Mouse (Mus musculus) intestine, embryonic 14.5 days (tissue): ENCODE results near the gene Rep15. TPM values are rescaled to one million over a fixed set of nuclear protein-coding genes. Genes with fewer than 3 reads are reported as not detected.

ENCODE experiments used
- ATAC-seq: fragments of 200-750 bp; cut with Nextera tagmentation; replicated peaks from 2 replicates; pipeline ENCODE4 v1.8.0; 2017; ENCODE audit warnings: low read depth, moderate number of reproducible peaks, moderate TSS enrichment, moderate library complexity; ENCODE audit not compliant: low FRiP score, low TSS enrichment
- DNase-seq: peaks from one replicate; pipeline ENCODE4 v3.0.0-alpha.2; 2018; ENCODE audit warnings: low spot score
- H3K27ac ChIP-seq: fragments of 300-500 bp; sonication (generic); 2 replicates; pipeline ENCODE4 v1.5.1; 2014; ENCODE audit warnings: low read depth, mild to moderate bottlenecking, control low read depth
- H3K27me3 ChIP-seq: fragments of 300-500 bp; sonication (generic); replicated peaks from 2 replicates; pipeline ENCODE4 v1.6.1; 2014; ENCODE audit warnings: low read length, control low read depth; ENCODE audit not compliant: control insufficient read depth, insufficient read depth
- H3K36me3 ChIP-seq: fragments of 300-500 bp; sonication (generic); 2 replicates; pipeline ENCODE4 v1.6.1; 2014; ENCODE audit warnings: low read length, control low read depth; ENCODE audit not compliant: control insufficient read depth, insufficient read depth
- H3K4me1 ChIP-seq: fragments of 300-500 bp; sonication (generic); replicated peaks from 2 replicates; pipeline ENCODE4 v1.6.1; 2014; ENCODE audit warnings: low read length, control low read depth, mixed read lengths; ENCODE audit not compliant: control insufficient read depth, insufficient read depth
- H3K4me2 ChIP-seq: fragments of 300-500 bp; sonication (generic); 2 replicates; pipeline ENCODE4 v1.6.1; 2014; ENCODE audit warnings: low read length
- H3K4me3 ChIP-seq: fragments of 300-500 bp; sonication (generic); 2 replicates; pipeline ENCODE4 v1.5.1; 2014; ENCODE audit warnings: low read depth, low read length, control low read depth, mixed read lengths
- H3K9ac ChIP-seq: fragments of 300-500 bp; sonication (generic); 2 replicates; pipeline ENCODE4 v1.6.1; 2014; ENCODE audit warnings: mild to moderate bottlenecking, low read length
- H3K9me3 ChIP-seq: fragments of 300-500 bp; sonication (generic); 2 replicates; pipeline ENCODE4 v1.6.1; 2016; ENCODE audit warnings: low read length, control low read depth; ENCODE audit not compliant: control insufficient read depth
- WGBS: fragments of 180-500 bp; shearing (Covaris S2); extraction: QIAGEN DNeasy Blood & Tissue Kit; methylation state at CpG from one replicate; pipeline ENCODE4 v1.1.7; 2014; 5-methylcytosine and 5-hydroxymethylcytosine counted together
- polyA plus RNA-seq: library from polyadenylated mRNA; unstranded; fragments of >200 nt; fragmentation: Nextera tagmentation; extraction: Ambion mirVana; gene quantifications from 2 replicates; pipeline ENCODE4 v1.2.1, GENCODE M21; 2014

Gene Rep15
- polyA plus RNA-seq, 1 experiment from 2014 or later: 2.5 TPM

GRCm38 (mm10) chr6:147022375-147023132, 9.8 kb upstream of the Rep15 start:
- Histone ChIP-seq H3K9me3 (no peaks in the 10 kb centered on the region), H3K4me3 (no peak overlapping the region), H3K4me2 (no peak overlapping the region), H3K9ac (no peak overlapping the region), H3K27ac (no peak overlapping the region), H3K27me3 (no peaks in the 10 kb centered on the region), H3K36me3 (peaks cover 75% of the 10 kb centered on the region), H3K4me1 (no peaks in the 10 kb centered on the region)
- peak; percentile 36 for DNase-seq
- no peak for ATAC-seq
- 89% methylated on average over 16 of the region's 16 CpGs for WGBS

GRCm38 (mm10) chr6:147023133-147023395, 9.3 kb upstream of the Rep15 start:
- Histone ChIP-seq H3K27ac (no peak overlapping the region), H3K9ac (no peak overlapping the region), H3K27me3 (no peaks in the 10 kb centered on the region), H3K36me3 (peaks cover 78% of the 10 kb centered on the region), H3K4me3 (no peak overlapping the region), H3K9me3 (no peaks in the 10 kb centered on the region), H3K4me2 (no peak overlapping the region), H3K4me1 (no peaks in the 10 kb centered on the region)
- ATAC-seq: no peak
- DNase-seq: peak; percentile 25
- 94% methylated on average over 2 of the region's 2 CpGs for WGBS

GRCm38 (mm10) chr6:147023568-147023967, 8.8 kb upstream of the Rep15 start:
- no peaks in the 10 kb centered on the region for H3K4me1 ChIP-seq
- peak; percentile 12 for DNase-seq
- H3K4me2 ChIP-seq: no peak overlapping the region
- H3K9ac ChIP-seq: no peak overlapping the region
- H3K27me3 ChIP-seq: no peaks in the 10 kb centered on the region
- H3K9me3 ChIP-seq: no peaks in the 10 kb centered on the region
- no peak overlapping the region for H3K4me3 ChIP-seq
- peaks cover 82% of the 10 kb centered on the region for H3K36me3 ChIP-seq
- no peak overlapping the region for H3K27ac ChIP-seq
- ATAC-seq: no peak

- Histone ChIP-seq H3K27ac (no peak overlapping the region), H3K36me3 (peaks cover 85% of the 10 kb centered on the region)
- ATAC-seq: no peak
Observed at GRCm38 (mm10) chr6:147024761-147025160, 7.6 kb upstream of the Rep15 start.

GRCm38 (mm10) chr6:147028396-147028795, 4.0 kb upstream of the Rep15 start:
- H3K4me1 ChIP-seq: no peaks in the 10 kb centered on the region
- DNase-seq: no peak
- H3K36me3 ChIP-seq: peaks cover 67% of the 10 kb centered on the region
- H3K27me3 ChIP-seq: no peaks in the 10 kb centered on the region
- 81% methylated on average over 2 of the region's 2 CpGs for WGBS
- H3K9ac ChIP-seq: no peak overlapping the region
- no peak overlapping the region for H3K4me3 ChIP-seq
- no peak for ATAC-seq
- no peaks in the 10 kb centered on the region for H3K9me3 ChIP-seq
- no peak overlapping the region for H3K27ac ChIP-seq
- H3K4me2 ChIP-seq: no peak overlapping the region

More at GRCm38 (mm10) chr6:147024761-147025160, 7.6 kb upstream of the Rep15 start:
- no peaks in the 10 kb centered on the region for H3K27me3 ChIP-seq
- 69% methylated on average over 3 of the region's 3 CpGs for WGBS
- H3K4me1 ChIP-seq: no peaks in the 10 kb centered on the region
- H3K9ac ChIP-seq: no peak overlapping the region
- no peak overlapping the region for H3K4me2 ChIP-seq
- DNase-seq: peak; percentile 23
- H3K4me3 ChIP-seq: no peak overlapping the region
- H3K9me3 ChIP-seq: no peaks in the 10 kb centered on the region

- no peaks in the 10 kb centered on the region for H3K4me1 ChIP-seq
- H3K9me3 ChIP-seq: no peaks in the 10 kb centered on the region
- ATAC-seq (no peak), DNase-seq (no peak)
- 89% methylated on average over 9 of the region's 9 CpGs for WGBS
- peaks cover 63% of the 10 kb centered on the region for H3K36me3 ChIP-seq
- H3K27me3 ChIP-seq: no peaks in the 10 kb centered on the region
- H3K9ac ChIP-seq: no peak overlapping the region
- no peak overlapping the region for H3K4me2 ChIP-seq
- no peak overlapping the region for H3K4me3 ChIP-seq
- no peak overlapping the region for H3K27ac ChIP-seq
Observed at GRCm38 (mm10) chr6:147029591-147029990, 2.8 kb upstream of the Rep15 start.

GRCm38 (mm10) chr6:147030096-147030885, 2.1 kb upstream of the Rep15 start:
- ATAC-seq (no peak), DNase-seq (no peak)
- no peak overlapping the region for H3K9ac ChIP-seq
- H3K4me1 ChIP-seq: no peaks in the 10 kb centered on the region
- H3K27ac ChIP-seq: no peak overlapping the region
- no peaks in the 10 kb centered on the region for H3K9me3 ChIP-seq
- peaks cover 59% of the 10 kb centered on the region for H3K36me3 ChIP-seq
- 86% methylated on average over 15 of the region's 15 CpGs for WGBS
- H3K4me2 ChIP-seq: no peak overlapping the region
- no peak overlapping the region for H3K4me3 ChIP-seq
- H3K27me3 ChIP-seq: no peaks in the 10 kb centered on the region

GRCm38 (mm10) chr6:147042291-147043290, 10.2 kb downstream of the Rep15 start, which contains the start of gene Mrps35:
Gene Mrps35, plus strand, starts transcription at chr6:147042764.
- Histone ChIP-seq H3K27me3 (no peaks in the 10 kb centered on the region), H3K36me3 (peaks cover 18% of the 10 kb centered on the region), H3K4me3 (peak within 1 kb of the TSS; percentile 89), H3K27ac (peak within 1 kb of the TSS; percentile 87), H3K9me3 (no peaks in the 10 kb centered on the region), H3K9ac (peak within 1 kb of the TSS; percentile 93), H3K4me1 (peaks cover 12% of the 10 kb centered on the region), H3K4me2 (peak within 1 kb of the TSS; percentile 84)
- WGBS: 4% methylated on average over 64 of the region's 66 CpGs
- DNase-seq: peak; percentile 94
- peak; percentile 99 for ATAC-seq
